Mouse (Mus musculus): ENCODE measurements around the gene Rtn4.

GRCm38 (mm10) chr11:29788921-29789638, 96.3 kb downstream of the Rtn4 start:
- TF ChIP-seq POLR2A (IDR thresholded peaks at IDR 0.05; ENCODE audit: insufficient read depth, low read depth, low read length) (no peak), EP300 (IDR thresholded peaks at IDR 0.05; ENCODE audit: insufficient read depth, low read depth, low read length) (no peak), CTCF (IDR thresholded peaks at IDR 0.05) (no peak)

Measured in heart, adult 2 months (tissue).